Mouse (Mus musculus): ENCODE measurements around the gene Uts2r. TPM values are rescaled to one million over a fixed set of nuclear protein-coding genes. Genes with fewer than 3 reads are reported as not detected.

Gene Uts2r
- total and polyA plus RNA-seq, 3 experiments = not detected

DNA sequence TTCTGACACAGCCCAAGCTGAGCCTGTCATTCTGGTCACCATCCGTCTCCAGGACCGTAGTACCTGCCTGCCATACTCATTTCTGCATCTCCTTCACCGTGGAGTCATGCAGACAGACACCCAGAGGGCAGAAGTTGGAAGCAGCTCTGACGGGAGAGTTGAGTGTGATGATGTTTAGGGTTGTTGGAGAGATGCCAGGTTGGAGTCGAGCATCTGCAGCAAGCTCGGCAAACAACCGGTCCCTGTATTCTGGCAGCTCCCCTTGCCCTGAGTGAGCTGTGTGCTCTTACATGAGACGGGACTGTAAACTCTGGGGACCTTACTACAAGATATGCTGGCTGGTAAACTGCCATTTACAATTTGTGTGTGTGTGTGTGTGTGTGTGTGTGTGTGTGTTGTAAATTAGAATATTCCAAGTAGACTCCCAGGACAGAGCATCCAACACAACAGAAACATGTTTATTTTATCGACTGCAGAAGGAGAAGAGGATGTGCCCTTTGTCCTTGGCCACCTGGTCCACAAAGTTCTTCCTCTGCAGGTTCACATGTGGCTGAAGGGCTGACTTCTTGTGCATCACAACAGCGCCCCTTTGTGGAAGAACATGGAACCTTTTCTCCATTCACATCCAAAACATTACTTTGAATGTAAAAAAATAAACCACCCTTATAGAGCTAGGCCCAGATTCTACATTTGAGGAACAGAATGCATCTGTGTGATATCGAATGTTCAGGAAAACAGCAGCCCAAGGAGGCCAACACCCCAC is 41.5 kb downstream of the Uts2r start:
- Histone ChIP-seq H3K4me1 (ENCODE audit: control insufficient read depth in 1 of 2, insufficient read depth in 2 of 2, low read length in 2 of 2) (peaks cover 0 to 4% of the 10 kb centered on the region in 2 experiments; a peak in 1 of 4 replicates), H3K27me3 (ENCODE audit: control insufficient read depth in 1 of 2, insufficient read depth in 2 of 2, low read length in 2 of 2) (no peaks in the 10 kb centered on the region), H3K36me3 (ENCODE audit: control insufficient read depth in 1 of 2, insufficient read depth in 2 of 2, low read length in 2 of 2) (peaks cover 0 to 2% of the 10 kb centered on the region in 2 experiments; a peak in 1 of 4 replicates), H3K9ac (ENCODE audit: control insufficient read depth, low read depth, low read length, poor library complexity, severe bottlenecking) (no peak overlapping the region), H3K79me2 (ENCODE audit: control insufficient read depth, insufficient read depth, low read length, poor library complexity) (no peaks in the 10 kb centered on the region; the same call in 1 of the 2 replicates), H3K9me3 (replicated peaks; ENCODE audit: insufficient read depth, low read length) (no peaks in the 10 kb centered on the region), H3K4me3 (ENCODE audit: control insufficient read depth in 1 of 2, insufficient read depth in 1 of 2, low read depth in 2 of 2, low read length in 2 of 2) (no peak overlapping the region), H3K27ac (ENCODE audit: control insufficient read depth, low read depth, low read length) (no peak overlapping the region)
- peak; percentile 86 for DNase-seq (ENCODE audit: low read depth, low spot score)
- TF ChIP-seq POLR2AphosphoS2 (IDR thresholded peaks at IDR 0.05; ENCODE audit: low read length) (no peak), MYC (IDR thresholded peaks at IDR 0.05; ENCODE audit: low read depth, low read length) (peak; percentile 83; the same call in 1 of the 2 replicates), SIN3A (IDR thresholded peaks at IDR 0.05; ENCODE audit: low read length) (peak; percentile 44; the same call in 1 of the 2 replicates), RCOR1 (IDR thresholded peaks at IDR 0.05; ENCODE audit: low read depth, low read length) (no peak), HCFC1 (IDR thresholded peaks at IDR 0.05; ENCODE audit: low read depth, low read length) (no peak), POLR2A (IDR thresholded peaks at IDR 0.05; ENCODE audit: control insufficient read depth in 1 of 2, insufficient read depth in 1 of 2, low read depth in 1 of 2, low read length in 2 of 2, poor library complexity in 1 of 2) (no peak), RAD21 (IDR thresholded peaks at IDR 0.05; ENCODE audit: low read depth, low read length) (peak; percentile 86), CTCF (IDR thresholded peaks at IDR 0.05 in 2 of 3, conservative IDR thresholded peaks at IDR 0.05 in 1 of 3; ENCODE audit: control insufficient read depth in 1 of 3, insufficient read depth in 1 of 3, low read depth in 2 of 3, low read length in 3 of 3, poor library complexity in 1 of 3, severe bottlenecking in 1 of 3) (peak; percentile 79 to 90 (median 82)), ELF1 (IDR thresholded peaks at IDR 0.05; ENCODE audit: low read depth, low read length) (no peak), EP300 (IDR thresholded peaks at IDR 0.05; ENCODE audit: low read depth in 1 of 2, low read length in 2 of 2) (no peak), MAX (IDR thresholded peaks at IDR 0.05; ENCODE audit: low read length) (peak; percentile 28; the same call in 1 of the 2 replicates), ZMIZ1 (IDR thresholded peaks at IDR 0.05; ENCODE audit: low read depth, low read length) (no peak), SMC3 (IDR thresholded peaks at IDR 0.05; ENCODE audit: low read depth, low read length) (peak; percentile 73), BHLHE40 (IDR thresholded peaks at IDR 0.05; ENCODE audit: borderline replicate concordance, low read depth, low read length) (no peak; the same call in 1 of the 2 replicates), KAT2A (conservative IDR thresholded peaks at IDR 0.05; ENCODE audit: low read depth, low read length) (no peak), MYB (IDR thresholded peaks at IDR 0.05; ENCODE audit: low read depth, low read length) (no peak), USF1 (IDR thresholded peaks at IDR 0.05; ENCODE audit: low read depth, low read length) (no peak), MXI1 (IDR thresholded peaks at IDR 0.05; ENCODE audit: low read depth, low read length) (no peak; the same call in 1 of the 2 replicates), POLR2AphosphoS5 (IDR thresholded peaks at IDR 0.05; ENCODE audit: borderline replicate concordance, low read depth, low read length) (no peak), TBP (IDR thresholded peaks at IDR 0.05; ENCODE audit: low read depth, low read length) (no peak), ZNF384 (IDR thresholded peaks at IDR 0.05; ENCODE audit: low read depth, low read length) (peak; percentile 29; the same call in 1 of the 2 replicates), JUND (IDR thresholded peaks at IDR 0.05; ENCODE audit: low read depth, low read length) (no peak), TAL1 (IDR thresholded peaks at IDR 0.05; ENCODE audit: low read length) (no peak), ZC3H11A (IDR thresholded peaks at IDR 0.05; ENCODE audit: low read depth, low read length) (peak; percentile 58; the same call in 1 of the 2 replicates), MAFK (IDR thresholded peaks at IDR 0.05; ENCODE audit: borderline replicate concordance, low read depth, low read length) (no peak), CHD1 (IDR thresholded peaks at IDR 0.05; ENCODE audit: low read depth, low read length) (no peak), NELFE (IDR thresholded peaks at IDR 0.05; ENCODE audit: low read depth, low read length) (no peak)
